Mouse (Mus musculus): ENCODE data around the gene Cep57l1. TPM values are rescaled to one million over a fixed set of nuclear protein-coding genes. Genes with fewer than 3 reads are reported as not detected.

Gene Cep57l1
- total RNA-seq, 2 experiments from 2014 or later = 3.5 to 5.6 TPM

- DNase-seq = peak; percentile 53 to 73
Observed at GRCm38 (mm10) chr10:41689941-41690887, 119.5 kb downstream of the Cep57l1 start.

GRCm38 (mm10) chr10:41684548-41684996 lies 125.1 kb downstream of the Cep57l1 start:
- intact Hi-C loops (cut with DNase I) = loop anchor here (1.0 to 10.0 kb wide), 4 partner anchors 166 to 680 kb away; partner anchors contain the start of genes Ak9 and Fig4

More at GRCm38 (mm10) chr10:41689941-41690887, 119.5 kb downstream of the Cep57l1 start:
- intact Hi-C loops (cut with DNase I) = loop anchor here (5.0 to 10.0 kb wide), 5 partner anchors 115 to 685 kb away; partner anchors contain the start of genes Ak9, Cep57l1, Fig4 and Sesn1

GRCm38 (mm10) chr10:41682546-41683393 lies 126.9 kb downstream of the Cep57l1 start:
- intact Hi-C loops (cut with DNase I) = loop anchor here (10.0 kb wide), 3 partner anchors 248 to 678 kb away; partner anchors contain the start of genes Ak9 and Fig4
- DNase-seq = peak; percentile 84 to 92

More at GRCm38 (mm10) chr10:41684548-41684996, 125.1 kb downstream of the Cep57l1 start:
- peak in 1 of 2 experiments; percentile 22 for DNase-seq

DNA sequence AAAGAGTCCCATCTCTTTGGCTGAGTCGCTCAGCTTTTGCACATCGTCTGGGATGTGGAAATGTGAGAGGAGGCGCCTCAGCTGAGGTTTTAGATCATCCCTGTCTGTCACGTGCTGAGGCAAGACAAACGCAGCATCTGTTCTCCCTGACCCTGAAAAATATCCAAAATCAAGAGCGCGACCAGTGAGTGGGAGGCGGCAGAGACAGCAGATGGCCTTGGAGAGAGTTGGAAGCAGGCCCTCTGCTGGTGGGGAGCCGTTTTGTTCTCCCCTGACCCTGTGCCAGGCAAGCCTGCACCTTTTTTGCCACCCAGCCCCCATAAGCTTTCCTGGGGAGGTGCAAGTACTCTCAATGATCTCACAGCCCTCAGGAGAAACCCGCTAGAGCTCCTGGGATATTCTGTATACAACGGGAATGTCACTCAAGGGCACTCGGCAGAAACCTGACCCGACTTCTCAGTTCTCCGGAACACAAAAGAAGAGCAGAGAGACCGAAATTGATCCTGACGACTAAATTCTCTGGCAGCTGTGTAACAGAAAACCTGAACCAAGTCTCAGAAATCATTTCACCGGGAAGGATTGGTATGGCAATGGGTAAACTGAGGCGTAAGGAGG lies 130.8 kb downstream of the Cep57l1 start:
- intact Hi-C loops (cut with DNase I) = no loop called here
- peak; percentile 60 to 71 for DNase-seq

GRCm38 (mm10) chr10:41677396-41677795 lies 132.3 kb downstream of the Cep57l1 start:
- intact Hi-C loops (cut with DNase I) = no loop called here
- no peak for DNase-seq

DNA sequence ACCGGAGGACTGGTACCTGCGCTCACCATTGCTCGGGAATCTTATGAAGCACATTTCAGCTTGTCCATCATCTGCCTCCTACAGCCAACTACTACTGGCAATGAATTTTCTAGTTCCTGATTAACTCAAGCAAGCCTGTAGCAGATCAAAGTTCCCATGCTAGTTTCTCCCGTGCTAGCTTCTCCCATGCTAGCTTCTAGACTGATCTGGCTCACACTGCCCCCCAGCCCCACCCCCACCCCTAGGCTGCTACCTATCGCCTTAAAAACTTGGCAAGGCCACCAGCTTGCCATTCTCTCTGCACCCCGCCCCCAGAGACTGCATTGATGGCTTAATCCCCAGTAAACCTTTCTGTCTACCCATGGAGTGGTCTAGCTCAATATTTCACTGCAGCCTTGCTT lies 133.0 kb downstream of the Cep57l1 start:
- no peak for DNase-seq
- intact Hi-C loops (cut with DNase I) = no loop called here

DNA sequence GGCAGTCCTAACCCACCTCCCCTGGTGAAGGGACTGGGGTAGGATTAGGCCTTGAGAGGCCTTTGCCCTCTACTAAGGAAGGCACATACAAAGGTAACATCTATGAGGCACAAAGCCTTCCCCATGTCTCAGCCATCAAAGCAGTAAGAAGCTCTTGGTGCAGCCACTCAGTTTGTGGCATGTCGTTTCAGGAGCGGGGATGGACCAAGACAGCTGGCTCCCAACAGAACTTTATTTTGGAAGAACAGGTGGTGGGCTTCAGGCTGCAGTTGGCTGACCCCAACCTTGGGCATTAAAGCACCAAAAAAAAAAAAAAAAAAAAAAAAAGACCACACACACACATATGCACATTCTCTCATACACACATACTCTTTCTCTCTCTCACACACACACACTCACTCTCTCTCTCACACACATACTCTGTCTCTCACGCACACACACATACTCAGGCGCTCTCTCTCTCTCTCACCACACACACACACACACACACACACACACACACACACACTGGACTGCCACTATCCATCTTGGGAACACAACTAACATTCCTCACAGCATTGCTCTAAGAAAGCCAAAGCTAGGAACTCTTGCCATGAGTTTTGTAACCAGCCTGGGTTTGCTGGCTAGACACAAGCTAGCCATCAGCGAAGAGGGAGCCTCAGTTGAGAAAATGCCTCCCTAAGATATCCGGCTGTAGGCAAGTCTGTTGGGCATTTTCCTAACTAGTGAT lies 133.7 kb downstream of the Cep57l1 start:
- no peak for DNase-seq
- intact Hi-C loops (cut with DNase I) = no loop called here

GRCm38 (mm10) chr10:41675243-41675642 lies 134.4 kb downstream of the Cep57l1 start:
- DNase-seq = no peak
- intact Hi-C loops (cut with DNase I) = no loop called here

DNA sequence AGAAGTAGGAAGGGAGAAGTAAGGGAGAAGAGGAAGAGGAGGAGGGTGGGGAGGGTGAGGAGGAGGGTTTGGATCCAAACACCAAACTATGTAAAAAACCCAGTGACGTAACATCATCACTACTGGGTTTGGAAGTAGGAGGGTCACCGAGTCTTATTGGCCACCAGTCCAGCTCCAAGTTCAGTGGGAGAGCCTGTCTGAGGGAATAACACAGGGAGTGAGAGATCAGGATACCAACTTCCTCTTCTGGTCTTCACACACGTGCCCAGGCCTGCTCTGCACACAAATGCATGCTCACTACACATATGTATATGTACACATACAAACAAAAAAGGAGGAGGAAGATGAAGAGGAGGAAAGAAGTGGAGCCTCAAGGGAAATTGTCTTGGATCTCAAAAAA lies 135.3 kb downstream of the Cep57l1 start:
- intact Hi-C loops (cut with DNase I) = no loop called here
- DNase-seq = no peak

DNA sequence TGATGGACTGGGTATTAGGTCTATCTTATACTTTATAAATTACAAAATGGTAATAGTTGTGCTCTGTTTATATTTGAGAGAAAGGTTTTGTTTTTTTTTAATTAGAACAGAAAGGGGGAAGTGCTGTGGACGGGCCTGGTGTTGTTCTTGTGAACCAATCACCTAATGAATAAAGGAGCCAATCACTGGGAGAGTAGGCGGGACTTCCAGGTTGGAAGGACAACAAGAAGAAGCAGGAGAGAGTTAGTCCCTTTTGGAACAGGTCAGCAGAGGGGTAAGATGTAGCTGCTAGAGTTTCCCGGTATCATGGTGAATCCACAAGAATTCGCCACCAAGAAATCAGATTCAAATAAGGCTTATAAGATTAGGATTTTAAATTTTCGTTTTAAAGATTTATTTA lies 139.5 kb downstream of the Cep57l1 start:
- DNase-seq = no peak
- intact Hi-C loops (cut with DNase I) = no loop called here

Small RNA genes lying within 50 kb of the gene (microRNA-seq; reads per million reads assigned to microRNA genes)
- 0 reads per million in 2 experiments for gene Mir3473b

Other genes with a start within 250 kb of the Cep57l1 start
- under 1 TPM; 0.10 to 0.74 TPM for gene Ccdc162, start 93.2 kb downstream of the Cep57l1 start, total RNA-seq (2021)
- 100 to 1,000 TPM; 109 to 113 TPM for gene Sesn1, start 64 bp upstream of the Cep57l1 start, total RNA-seq (2021)
- gene Armc2, start 208.6 kb upstream of the Cep57l1 start, total RNA-seq (2021) = 1 to 10 TPM; 3.7 to 3.9 TPM

All from heart, postnatal 14 days (tissue).